Mouse (Mus musculus): ENCODE results near the gene Gdf10. TPM values are rescaled to one million over a fixed set of nuclear protein-coding genes. Genes with fewer than 3 reads are reported as not detected.

Gene Gdf10
- total RNA-seq, 4 experiments from 2014 or later: 9.9 to 18.5 (median 13.3) TPM

DNA sequence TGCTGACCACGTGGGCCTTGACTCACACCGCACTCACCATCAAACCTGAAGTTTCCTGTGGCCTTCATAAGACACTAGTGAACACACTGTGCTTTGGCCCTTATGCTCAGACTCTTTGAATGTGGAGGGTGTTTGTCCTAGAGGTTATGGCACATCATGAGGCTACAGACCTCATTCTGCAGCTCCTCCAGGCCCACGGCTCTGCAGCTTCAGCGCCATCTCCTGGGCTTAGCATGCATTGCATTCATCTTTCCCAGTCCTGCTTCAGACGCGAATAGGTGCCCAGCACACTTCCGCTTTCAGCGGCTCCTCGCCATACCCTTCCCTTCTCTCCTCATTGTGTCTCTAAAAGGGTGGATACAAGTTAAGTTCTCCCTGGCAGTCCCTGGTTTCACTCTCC lies 15.7 kb downstream of the Gdf10 start:
- DNase-seq: peak; percentile 47

DNA sequence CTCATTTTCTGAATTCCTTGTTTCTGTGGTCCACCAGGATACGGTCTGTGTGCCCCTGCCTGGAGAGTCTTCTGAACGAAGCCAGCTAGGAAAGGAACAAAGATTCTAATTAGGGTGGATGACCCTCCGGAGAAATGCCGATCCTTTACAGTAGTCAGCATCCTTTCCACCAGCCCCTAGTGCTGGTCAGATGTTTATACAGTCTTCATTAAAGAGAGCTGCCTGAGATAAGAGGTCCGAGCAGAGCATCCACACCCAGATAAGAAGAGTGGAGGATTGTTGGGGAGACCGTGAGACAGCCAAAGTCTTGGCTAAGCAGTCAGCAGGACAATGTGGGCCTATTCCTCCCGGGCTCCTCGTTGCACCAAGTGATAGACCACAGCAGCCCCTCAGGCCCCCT lies 17.4 kb downstream of the Gdf10 start, which contains the start of gene Gdf2:
Gdf2 (plus strand) TSS at position 301 of the 400 bp plus-strand sequence.
- no peak for DNase-seq

DNA sequence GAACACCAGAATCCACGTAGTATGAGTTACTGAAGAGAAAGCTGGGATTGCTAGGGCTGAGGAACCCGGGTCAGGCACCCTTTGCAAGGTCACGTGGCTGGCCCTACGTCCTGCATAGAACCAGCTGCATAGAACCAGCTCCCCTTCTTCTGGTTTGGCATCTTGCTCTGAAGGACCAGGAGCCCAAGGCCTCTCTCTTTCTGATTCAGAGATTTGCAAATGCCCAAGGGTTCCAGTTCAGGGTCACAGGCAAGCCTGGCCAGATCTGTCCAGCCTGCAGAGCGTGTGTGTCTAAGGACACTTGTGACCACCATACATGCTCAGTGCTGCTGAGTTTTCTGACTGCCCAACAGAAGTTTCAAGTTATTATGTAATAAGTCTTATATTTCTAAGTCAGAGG lies 18.8 kb downstream of the Gdf10 start:
- peak; percentile 79 for DNase-seq

DNA sequence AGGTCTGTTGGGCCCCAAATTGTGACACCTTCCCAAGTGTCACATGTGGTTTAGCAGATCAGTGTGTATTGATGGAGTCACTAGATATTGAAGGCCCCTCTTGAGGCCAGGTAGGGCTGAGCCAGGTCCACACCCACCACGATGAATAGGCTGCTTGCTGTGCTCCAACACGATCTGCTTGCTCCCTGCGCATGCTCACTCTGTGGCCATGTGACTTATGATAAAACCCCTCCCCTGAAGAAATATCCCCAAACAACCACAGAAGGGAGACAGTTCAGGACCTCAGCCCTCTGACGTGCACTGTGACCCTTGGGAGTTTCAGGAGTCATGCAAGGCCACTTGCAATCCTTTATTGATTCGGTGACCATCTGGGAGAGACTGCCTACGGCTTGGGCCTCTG lies 22.7 kb downstream of the Gdf10 start:
- no peak for DNase-seq

DNA sequence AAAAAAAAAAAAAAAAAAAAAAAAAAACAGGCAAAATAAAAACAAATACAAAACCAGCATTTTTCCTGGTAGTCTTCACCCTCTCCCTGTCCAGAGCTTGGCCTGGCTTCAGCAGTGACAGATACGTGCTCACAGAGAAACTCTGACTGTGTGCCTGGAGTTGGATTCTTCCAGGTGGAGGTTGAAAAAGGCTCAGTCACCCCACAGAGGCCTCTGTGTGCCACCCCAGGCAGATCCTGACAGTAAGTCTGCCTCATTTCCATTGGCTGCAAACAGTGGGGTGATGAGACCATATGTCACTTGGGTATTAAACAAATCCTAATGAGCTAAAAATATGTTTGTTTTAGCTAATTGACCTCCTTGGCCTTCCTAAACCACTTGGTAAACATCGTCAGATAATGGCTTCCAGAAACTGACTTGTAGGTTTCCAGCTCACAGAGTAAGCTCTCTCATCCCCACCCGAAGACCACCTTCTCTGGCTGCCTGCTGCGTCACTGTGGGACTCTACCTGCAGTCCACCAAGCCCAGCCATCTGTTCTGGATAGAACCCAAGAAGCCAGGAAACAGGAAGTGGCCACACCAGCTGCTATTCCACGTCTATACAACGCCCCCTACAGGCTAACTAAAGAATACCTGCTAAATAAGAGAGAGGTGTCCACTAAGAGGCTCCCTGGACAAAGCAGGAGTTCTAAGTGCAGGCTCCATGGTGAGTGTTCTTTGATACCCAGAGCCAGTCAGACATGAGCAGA lies 29.0 kb downstream of the Gdf10 start:
- DNase-seq: no peak

DNA sequence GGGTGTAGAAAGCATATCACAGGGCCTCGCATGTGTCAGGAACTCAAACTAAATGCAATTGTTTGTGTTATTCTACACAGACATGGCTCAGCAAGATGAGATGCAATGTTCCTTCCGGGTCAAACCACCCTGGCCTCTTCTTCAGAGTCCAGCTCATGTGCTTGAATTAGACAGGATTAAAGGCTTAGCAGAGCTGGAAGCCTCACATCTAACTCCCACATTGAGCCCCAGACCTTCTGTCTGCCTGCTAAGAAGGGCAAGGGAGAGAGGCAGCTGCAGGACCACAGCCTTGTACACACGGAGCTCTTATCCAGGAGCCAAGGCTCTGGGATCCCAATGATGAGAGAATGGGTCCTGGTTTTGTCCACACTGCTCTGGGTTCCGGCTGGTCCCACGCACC lies 30.4 kb downstream of the Gdf10 start, which contains the start of gene Rbp3:
Rbp3 (plus strand) TSS at position 243 of the 400 bp plus-strand sequence.
- no peak for DNase-seq

DNA sequence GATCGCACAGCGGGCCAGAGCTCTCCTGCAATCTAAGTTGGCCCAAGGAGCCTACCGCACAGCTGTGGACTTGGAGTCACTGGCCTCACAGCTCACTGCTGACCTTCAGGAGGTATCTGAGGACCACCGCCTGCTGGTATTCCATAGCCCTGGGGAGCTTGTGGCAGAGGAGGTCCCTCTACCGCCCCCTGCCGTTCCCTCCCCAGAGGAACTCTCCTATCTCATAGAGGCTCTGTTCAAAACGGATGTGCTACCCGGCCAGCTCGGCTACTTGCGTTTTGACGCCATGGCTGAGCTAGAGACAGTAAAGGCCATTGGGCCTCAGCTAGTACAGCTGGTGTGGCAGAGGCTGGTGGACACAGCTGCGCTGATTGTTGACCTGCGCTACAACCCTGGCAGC lies 32.7 kb downstream of the Gdf10 start:
- DNase-seq: no peak

DNA sequence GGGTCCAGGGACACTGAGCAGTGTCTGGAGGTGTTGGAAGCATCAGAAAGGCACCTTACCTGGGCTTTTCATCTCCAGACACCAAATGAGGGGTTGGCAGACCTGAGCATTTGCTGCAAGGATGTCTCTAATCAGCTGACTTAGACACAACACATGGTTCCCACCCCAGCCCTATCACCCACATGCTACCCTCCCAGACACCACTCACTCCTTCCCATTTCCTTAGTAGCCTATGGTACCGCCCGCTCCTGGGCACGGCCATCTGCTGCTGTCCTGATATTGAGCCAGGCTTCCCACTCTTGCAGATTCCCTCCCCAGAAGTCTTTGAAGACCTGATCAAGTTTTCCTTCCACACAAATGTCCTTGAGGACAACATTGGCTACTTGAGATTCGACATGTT lies 34.8 kb downstream of the Gdf10 start:
- DNase-seq: no peak

DNA sequence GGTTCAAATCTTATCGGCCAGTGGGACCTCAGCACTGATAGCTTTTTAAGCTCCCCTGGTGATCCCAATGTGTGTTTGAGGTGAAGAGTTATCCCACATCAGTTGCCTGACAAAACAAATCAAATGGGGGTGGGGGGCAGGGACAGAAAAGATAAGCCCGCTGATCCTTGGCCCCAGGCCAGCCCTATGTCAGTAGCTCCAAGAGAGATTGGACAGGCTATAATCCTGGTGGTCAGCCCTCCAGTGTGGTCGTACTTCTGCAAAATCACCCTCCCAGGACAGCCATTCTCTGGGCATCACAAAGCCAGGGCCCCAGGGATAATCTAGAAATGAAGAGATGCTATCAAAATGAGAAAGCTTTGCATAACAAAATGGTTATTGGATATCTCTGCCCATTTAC lies 35.5 kb downstream of the Gdf10 start:
- DNase-seq: no peak

DNA sequence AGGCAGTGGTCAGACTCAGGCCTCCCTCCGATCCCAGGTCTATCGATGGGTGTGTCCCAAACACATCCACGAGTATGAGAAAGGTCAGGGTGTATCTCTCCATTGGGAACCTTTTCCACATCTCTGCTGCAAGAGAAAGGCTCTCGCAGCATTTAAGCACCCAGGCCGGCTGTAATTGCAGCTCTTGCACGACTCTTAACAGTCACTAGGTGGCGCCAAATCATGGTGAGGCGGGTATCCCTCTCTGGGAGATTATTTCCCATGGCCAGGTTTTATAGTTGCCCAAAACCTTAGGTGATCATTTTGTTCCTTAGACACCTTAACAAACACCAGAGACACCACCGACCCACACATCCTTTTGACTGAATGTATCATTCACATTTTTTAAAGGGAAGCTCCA lies 36.0 kb downstream of the Gdf10 start:
- DNase-seq: no peak

DNA sequence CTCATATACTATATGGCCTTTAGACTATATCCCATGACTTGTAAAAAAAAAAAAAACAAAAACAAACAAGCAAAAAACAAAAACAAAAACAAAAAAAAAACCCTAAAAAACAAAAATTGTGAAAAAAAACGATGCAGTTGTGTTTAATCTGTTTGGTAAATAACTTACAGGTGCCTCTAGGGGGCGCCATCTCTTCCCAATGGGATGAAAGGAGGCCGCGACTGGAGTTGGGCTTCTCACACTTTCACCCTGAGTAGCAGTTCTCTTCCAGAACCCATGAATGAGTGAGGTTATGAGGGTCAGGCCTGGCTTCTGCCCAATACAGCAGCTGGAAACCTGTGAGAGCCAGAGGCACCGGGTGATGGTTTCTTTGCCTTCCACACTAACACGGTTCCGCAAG lies 42.3 kb downstream of the Gdf10 start:
- no peak for DNase-seq

DNA sequence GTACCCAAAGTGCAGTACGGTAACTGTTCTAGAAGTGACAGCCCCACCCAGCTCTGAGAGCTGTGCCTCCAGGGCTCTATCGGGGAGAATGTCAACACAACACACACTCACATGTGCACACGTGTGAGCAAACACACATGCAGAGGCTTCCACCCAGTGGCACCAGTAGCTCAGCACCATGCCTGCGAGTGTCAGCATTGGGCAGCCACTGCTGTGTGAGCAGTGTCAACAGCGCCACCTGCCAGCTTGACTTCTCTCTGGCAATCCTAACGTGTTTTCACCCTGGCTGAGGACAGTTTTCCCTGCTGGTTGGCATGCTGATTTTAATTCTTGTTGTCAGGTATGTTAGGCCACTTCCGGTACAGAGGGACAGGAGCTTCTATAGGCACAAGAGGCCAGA lies 49.3 kb downstream of the Gdf10 start:
- DNase-seq: no peak

DNA sequence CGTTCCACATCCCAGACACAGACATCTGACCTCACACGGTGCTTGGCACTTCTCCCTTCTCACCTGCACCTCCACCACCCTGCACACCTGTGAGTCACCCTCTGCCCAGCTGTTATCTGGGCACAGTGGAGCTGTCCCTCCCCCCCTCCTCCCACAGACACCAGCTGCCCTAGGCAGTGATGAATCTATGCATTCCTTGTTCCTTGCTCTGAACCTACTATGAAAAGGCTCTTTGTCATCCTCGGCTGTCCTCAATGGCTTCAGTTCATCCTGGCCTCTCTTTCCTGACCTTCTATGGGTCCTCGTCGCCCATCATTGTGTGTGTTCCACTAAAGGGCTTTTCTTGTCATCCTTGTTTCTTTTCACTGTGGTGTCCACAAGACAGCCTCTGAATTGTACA lies 51.4 kb downstream of the Gdf10 start:
- DNase-seq: no peak

DNA sequence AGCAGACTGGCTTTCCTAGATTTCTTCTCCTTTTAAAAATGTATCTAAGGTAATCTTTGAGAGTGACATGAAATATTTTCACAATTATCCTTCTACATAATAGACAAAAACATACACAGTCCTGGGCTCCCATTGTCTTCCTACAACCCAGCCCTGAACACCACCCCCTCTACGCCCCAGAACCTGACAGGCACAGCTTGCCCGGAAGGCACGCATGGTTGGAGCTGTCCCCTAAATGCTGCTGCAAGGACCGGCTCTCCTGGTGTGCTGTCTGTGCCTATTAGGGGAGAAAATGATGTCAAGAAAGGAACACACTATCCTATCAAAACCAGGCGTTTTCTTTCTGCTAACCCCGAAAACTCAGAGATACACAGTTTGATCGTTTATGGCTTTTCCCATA lies 54.4 kb downstream of the Gdf10 start:
- no peak for DNase-seq

DNA sequence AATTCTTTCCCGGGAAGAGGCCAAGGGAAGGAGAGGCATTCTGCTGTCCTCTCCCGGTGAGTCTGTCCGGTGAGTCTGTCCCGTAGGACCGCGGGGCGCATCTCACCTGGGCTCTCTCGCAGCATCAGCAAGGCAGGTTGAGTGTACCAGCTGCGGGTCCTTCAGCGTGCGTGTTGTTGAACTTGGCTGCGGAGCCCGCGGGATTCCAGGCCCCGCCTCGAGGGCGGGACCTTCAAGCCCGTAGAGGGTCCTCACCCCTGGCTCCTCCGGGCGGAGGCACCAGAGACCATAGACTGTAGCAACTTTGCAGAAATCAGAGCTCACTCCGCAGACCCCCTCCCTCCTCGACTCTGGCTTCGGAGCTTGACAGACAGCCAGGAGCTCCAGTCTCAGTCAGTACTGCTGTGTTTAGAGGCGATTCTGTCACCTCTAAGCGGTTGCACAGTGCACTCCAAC lies 55.2 kb downstream of the Gdf10 start, which contains the start of gene Zfp488:
Zfp488 (minus strand) TSS at position 161 of the 456 bp plus-strand sequence.
- no peak for DNase-seq

Other genes starting within 250 kb of the Gdf10 start
- not detected for gene Gdf2, start 17.5 kb downstream of the Gdf10 start, total RNA-seq (2022)
- not detected for gene Rbp3, start 30.4 kb downstream of the Gdf10 start, total RNA-seq (2022)
- gene Zfp488, start 55.2 kb downstream of the Gdf10 start, total RNA-seq (2022): under 1 TPM in 3 of 4 experiments, not detected in 1; 0.07 to 0.22 (median 0.08) TPM
- gene Gm30083, start 91.6 kb downstream of the Gdf10 start, total RNA-seq (2022): not detected
- gene Gm5460, start 93.2 kb downstream of the Gdf10 start, total RNA-seq (2022): under 1 TPM in 3 of 4 experiments, not detected in 1; 0.13 to 0.58 (median 0.38) TPM
- gene Antxrl, start 129.1 kb downstream of the Gdf10 start, total RNA-seq (2022): not detected
- gene Anxa8, start 162.4 kb downstream of the Gdf10 start, total RNA-seq (2022): 1 to 10 TPM; 1.2 to 3.1 (median 2.0) TPM
- gene A630023A22Rik, start 179.2 kb downstream of the Gdf10 start, total RNA-seq (2022): not detected
- under 1 TPM in 1 of 4 experiments, not detected in 3; 0.07 TPM for gene Npy4r, start 228.9 kb downstream of the Gdf10 start, total RNA-seq (2022)